Mouse (Mus musculus) CH12.LX (cell line): ENCODE measurements around the gene Dag1. TPM values are rescaled to one million over a fixed set of nuclear protein-coding genes. Genes with fewer than 3 reads are reported as not detected.
A peak's percentile ranks its signal among the peaks of the same experiment; 100 is the strongest.

Experiments
- DNase-seq: peaks from one replicate; pipeline ENCODE4 v3.0.0-alpha.2; 2013; ENCODE audit errors: extremely low read depth
- H3K27ac ChIP-seq: 2 replicates; pipeline ENCODE4 v1.5.1; 2012; ENCODE audit warnings: low read depth, mild to moderate bottlenecking, control low read depth, moderate library complexity; ENCODE audit not compliant: insufficient read depth
- H3K27me3 ChIP-seq: replicated peaks from 2 replicates; pipeline ENCODE3; 2012; ENCODE audit warnings: inconsistent platforms
- H3K36me3 ChIP-seq, 2 experiments: replicated peaks in 1 of 2; 2 replicates each; pipeline versions ENCODE3 to v1.6.1; 2012; ENCODE audit warnings: inconsistent platforms in 1 of 2, low read length in 1 of 2, mild to moderate bottlenecking in 1 of 2, mixed read lengths in 1 of 2, moderate library complexity in 1 of 2; ENCODE audit not compliant: control insufficient read depth in 1 of 2, insufficient read depth in 1 of 2
- H3K4me1 ChIP-seq, 2 experiments: 2 replicates each; pipeline ENCODE4 v1.6.1; 2012; ENCODE audit warnings: inconsistent platforms in 1 of 2, moderate library complexity in 1 of 2; ENCODE audit not compliant: insufficient read depth in 2 of 2, control insufficient read depth in 1 of 2
- H3K4me2 ChIP-seq: 2 replicates; pipeline ENCODE4 v1.6.1; 2012; ENCODE audit warnings: low read depth, mild to moderate bottlenecking, control low read depth; ENCODE audit not compliant: poor library complexity, insufficient read depth, severe bottlenecking
- H3K4me3 ChIP-seq, 3 experiments: fragments of 150-350 bp in 1 of 3; sonication (generic) in 1 of 3; replicated peaks in 1 of 3; 2 replicates each; pipeline versions ENCODE3 to v1.5.1; 2011 to 2012; ENCODE audit warnings: low read depth in 2 of 3, low read length in 2 of 3, mild to moderate bottlenecking in 2 of 3, moderate library complexity in 2 of 3, control low read depth in 1 of 3, improper control_type of control experiment in 1 of 3, inconsistent platforms in 1 of 3, mixed read lengths in 1 of 3; ENCODE audit not compliant: poor library complexity in 1 of 3
- H3K79me2 ChIP-seq: replicated peaks from 2 replicates; pipeline ENCODE4 v1.6.1; 2012; ENCODE audit warnings: mild to moderate bottlenecking, moderate library complexity; ENCODE audit not compliant: control insufficient read depth, poor library complexity, insufficient read depth, severe bottlenecking; ENCODE audit errors: extremely low read depth
- H3K9ac ChIP-seq: 2 replicates; pipeline ENCODE4 v1.6.1; 2012; ENCODE audit warnings: low read depth, mild to moderate bottlenecking, control low read depth, moderate library complexity; ENCODE audit not compliant: insufficient read depth
- H3K9me3 ChIP-seq: replicated peaks from 2 replicates; pipeline ENCODE3; 2012; ENCODE audit warnings: low read length, inconsistent platforms, mixed read lengths
- BHLHE40 ChIP-seq: IDR thresholded peaks from 2 replicates; pipeline ENCODE4 v1.6.1; 2011; ENCODE audit warnings: mild to moderate bottlenecking, low read depth, low read length, improper control_type of control experiment
- CHD1 ChIP-seq: IDR thresholded peaks from 2 replicates; pipeline ENCODE4 v1.6.1; 2012; ENCODE audit warnings: low read depth, low read length, improper control_type of control experiment, inconsistent platforms
- CTCF ChIP-seq, 2 experiments: IDR thresholded peaks in 1 of 2; conservative IDR thresholded peaks in 1 of 2; 2 replicates each; pipeline ENCODE4 v1.5.1; 2011 to 2012; ENCODE audit warnings: low read depth in 2 of 2, low read length in 2 of 2, improper control_type of control experiment in 1 of 2, inconsistent platforms in 1 of 2, mild to moderate bottlenecking in 1 of 2, moderate library complexity in 1 of 2
- E2F4 ChIP-seq: IDR thresholded peaks from 2 replicates; pipeline ENCODE4 v1.6.1; 2011; ENCODE audit warnings: low read depth, low read length, improper control_type of control experiment; ENCODE audit not compliant: insufficient replicate concordance
- ELF1 ChIP-seq: IDR thresholded peaks from 2 replicates; pipeline ENCODE4 v1.6.1; 2014; ENCODE audit warnings: low read depth, mild to moderate bottlenecking, inconsistent platforms, low read length, improper control_type of control experiment
- ETS1 ChIP-seq: conservative IDR thresholded peaks from 2 replicates; pipeline ENCODE4 v1.6.1; 2012; ENCODE audit warnings: low read depth, mild to moderate bottlenecking, inconsistent platforms, low read length, improper control_type of control experiment, moderate library complexity
- IRF4 ChIP-seq: IDR thresholded peaks from 2 replicates; pipeline ENCODE4 v1.6.1; 2014; ENCODE audit warnings: low read depth, mild to moderate bottlenecking, inconsistent platforms, low read length, improper control_type of control experiment
- JUN ChIP-seq: IDR thresholded peaks from 2 replicates; pipeline ENCODE4 v1.6.1; 2011; ENCODE audit warnings: low read depth, mild to moderate bottlenecking, low read length, improper control_type of control experiment, moderate library complexity; ENCODE audit not compliant: insufficient read depth
- JUND ChIP-seq: conservative IDR thresholded peaks from 2 replicates; pipeline ENCODE4 v1.6.1; 2011; ENCODE audit warnings: low read depth, low read length, improper control_type of control experiment
- KAT2A ChIP-seq: IDR thresholded peaks from 2 replicates; pipeline ENCODE4 v1.6.1; 2012; ENCODE audit warnings: low read length, improper control_type of control experiment, inconsistent platforms; ENCODE audit not compliant: insufficient replicate concordance
- MAFK ChIP-seq: IDR thresholded peaks from 2 replicates; pipeline ENCODE4 v1.6.1; 2011; ENCODE audit warnings: low read length, improper control_type of control experiment; ENCODE audit not compliant: insufficient replicate concordance
- MAX ChIP-seq: IDR thresholded peaks from 2 replicates; pipeline ENCODE4 v1.6.1; 2011; ENCODE audit warnings: low read length, improper control_type of control experiment
- MEF2A ChIP-seq: IDR thresholded peaks from 2 replicates; pipeline ENCODE4 v1.6.1; 2014; ENCODE audit warnings: low read depth, mild to moderate bottlenecking, inconsistent platforms, low read length, improper control_type of control experiment, borderline replicate concordance
- NELFE ChIP-seq: IDR thresholded peaks from 2 replicates; pipeline ENCODE4 v1.6.1; 2011; ENCODE audit warnings: low read depth, low read length, improper control_type of control experiment
- NRF1 ChIP-seq: IDR thresholded peaks from 2 replicates; pipeline ENCODE4 v1.6.1; 2014; ENCODE audit warnings: low read depth, mild to moderate bottlenecking, inconsistent platforms, low read length, improper control_type of control experiment, moderate library complexity
- RAD21 ChIP-seq: IDR thresholded peaks from 2 replicates; pipeline ENCODE4 v1.6.1; 2011; ENCODE audit warnings: low read depth, mild to moderate bottlenecking, low read length, improper control_type of control experiment, moderate library complexity
- SIN3A ChIP-seq: IDR thresholded peaks from 2 replicates; pipeline ENCODE4 v1.6.1; 2012; ENCODE audit warnings: low read length, improper control_type of control experiment, inconsistent platforms
- TBP ChIP-seq: conservative IDR thresholded peaks from 2 replicates; pipeline ENCODE4 v1.6.1; 2011; ENCODE audit warnings: low read depth, low read length, improper control_type of control experiment
- TCF12 ChIP-seq: IDR thresholded peaks from 2 replicates; pipeline ENCODE4 v1.6.1; 2014; ENCODE audit warnings: low read depth, mild to moderate bottlenecking, inconsistent platforms, low read length, improper control_type of control experiment
- UBTF ChIP-seq: IDR thresholded peaks from 2 replicates; pipeline ENCODE4 v1.6.1; 2012; ENCODE audit warnings: low read depth, mild to moderate bottlenecking, inconsistent platforms, low read length, improper control_type of control experiment, moderate library complexity
- USF1 ChIP-seq: IDR thresholded peaks from 2 replicates; pipeline ENCODE4 v1.6.1; 2014; ENCODE audit warnings: low read depth, mild to moderate bottlenecking, inconsistent platforms, low read length, improper control_type of control experiment
- USF2 ChIP-seq: conservative IDR thresholded peaks from 2 replicates; pipeline ENCODE4 v1.6.1; 2011; ENCODE audit warnings: low read depth, low read length, improper control_type of control experiment
- ZNF384 ChIP-seq: IDR thresholded peaks from 2 replicates; pipeline ENCODE4 v1.6.1; 2012; ENCODE audit warnings: low read depth, low read length, improper control_type of control experiment, inconsistent platforms
- dilution Hi-C: fragments of 300-500 bp; cut with MboI; formaldehyde crosslinking; loops from 2 replicates; pipeline ENCODE4 v1.14.3; 2020; ENCODE audit warnings: low sequenced_read_pairs; ENCODE audit not compliant: extremely low pct_unique_long_range_greater_than_20kb, extremely low pct_ligation_motif_present
- in situ Hi-C: fragments of 300-500 bp; cut with MboI; formaldehyde crosslinking; loops from 3 replicates; pipeline ENCODE4 v1.14.3; 2019; ENCODE audit warnings: low sequenced_read_pairs, low pct_ligation_motif_present, low pct_unique_long_range_greater_than_20kb, mixed read lengths
- polyA plus RNA-seq: library from polyadenylated mRNA; unstranded; fragments of >175 nt; gene quantifications from 2 replicates; pipeline ENCODE4 v1.2.1, GENCODE M21; 2012; ENCODE audit warnings: low read depth; ENCODE audit not compliant: insufficient read length
- total RNA-seq, 2 experiments: library from RNA; depleted of rRNA; stranded (reverse); fragments of 300-350 nt in 1 of 2; fragments of >200 nt in 1 of 2; gene quantifications; 2 replicates each; pipeline ENCODE4 v1.2.3; 2012 to 2014

Dag1 gene
- total and polyA plus RNA-seq, 3 experiments = 1.7 to 5.7 (median 3.9) TPM

GRCm38 (mm10) chr9:108267691-108268090, 3.9 kb upstream of the Dag1 start:
- no peak for TF ChIP-seq CTCF (conservative IDR thresholded peaks at IDR 0.05 in 1 of 2, IDR thresholded peaks at IDR 0.05 in 1 of 2; ENCODE audit: low read depth in 2 of 2, low read length in 2 of 2)
- no peak for TF ChIP-seq USF2
- no peak for TF ChIP-seq KAT2A
- TF ChIP-seq UBTF = no peak
- no peak for TF ChIP-seq ZNF384
- TF ChIP-seq MEF2A = no peak
- TF ChIP-seq JUND = no peak
- TF ChIP-seq TCF12 = no peak
- no peak for TF ChIP-seq SIN3A
- no peak for TF ChIP-seq MAFK
- TF ChIP-seq BHLHE40 = no peak
- TF ChIP-seq JUN = no peak
- no peak for TF ChIP-seq TBP
- no peak for TF ChIP-seq MAX
- no peak for TF ChIP-seq NRF1
- no peak for TF ChIP-seq E2F4
- no peak for TF ChIP-seq IRF4
- TF ChIP-seq ETS1 = no peak
- no peak for TF ChIP-seq USF1
- TF ChIP-seq ELF1 = no peak
- dilution Hi-C loops = no loop called here
- H3K4me2 ChIP-seq = no peak overlapping the region
- no peaks in the 10 kb centered on the region for H3K36me3 ChIP-seq
- no peak overlapping the region for H3K4me3 ChIP-seq
- DNase-seq = no peak
- H3K27me3 ChIP-seq = peaks cover 22% of the 10 kb centered on the region
- in situ Hi-C loops = no loop called here
- no peak overlapping the region for H3K9ac ChIP-seq
- H3K9me3 ChIP-seq = no peaks in the 10 kb centered on the region
- no peaks in the 10 kb centered on the region for H3K79me2 ChIP-seq
- peaks cover 3 to 21% of the 10 kb centered on the region in 2 experiments; a peak in 3 of 4 replicates for H3K4me1 ChIP-seq
- no peak overlapping the region for H3K27ac ChIP-seq

DNA sequence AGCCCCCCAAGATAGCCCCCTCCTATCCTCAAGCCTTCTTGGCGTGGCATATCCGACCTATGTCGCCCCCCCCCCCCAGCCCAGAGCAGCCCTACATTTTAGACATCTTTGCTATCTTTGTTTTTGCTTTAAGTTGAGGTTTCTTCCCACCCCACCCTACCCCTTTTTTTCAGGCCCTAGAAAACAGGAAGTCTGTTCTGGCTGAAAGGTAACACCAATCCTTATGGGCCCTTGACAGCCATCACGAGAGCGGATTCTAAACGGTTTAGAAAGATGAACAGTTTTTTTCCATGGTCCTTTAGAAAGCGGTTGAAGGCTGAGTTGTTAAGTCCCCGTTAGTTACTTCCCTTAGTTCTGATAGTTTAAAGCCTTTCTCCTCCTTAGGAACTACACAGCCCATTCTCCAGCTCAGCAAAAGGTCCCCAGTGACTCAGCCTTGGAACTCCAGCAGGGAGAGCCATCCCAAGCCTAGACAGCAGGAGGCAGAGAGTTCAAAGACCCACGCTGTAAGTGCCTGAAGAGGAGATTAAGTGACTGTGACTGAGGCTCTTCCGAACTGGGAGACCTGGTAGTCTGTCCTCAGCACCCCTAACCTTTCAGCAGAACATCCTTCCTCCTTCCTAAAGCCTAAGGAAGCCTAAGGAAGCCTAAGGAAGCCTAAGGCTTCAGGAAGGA, 2.6 kb upstream of the Dag1 start:
- dilution Hi-C loops = no loop called here
- Histone ChIP-seq H3K9ac (no peak overlapping the region), H3K4me2 (no peak overlapping the region), H3K36me3 (no peaks in the 10 kb centered on the region), H3K4me1 (peaks cover 4 to 27% of the 10 kb centered on the region in 2 experiments), H3K27ac (no peak overlapping the region), H3K79me2 (no peaks in the 10 kb centered on the region), H3K4me3 (no peak overlapping the region), H3K9me3 (no peaks in the 10 kb centered on the region)
- in situ Hi-C loops = no loop called here
- DNase-seq = no peak
- TF ChIP-seq CHD1 = no peak
- no peak for TF ChIP-seq KAT2A
- no peak for TF ChIP-seq MAX
- TF ChIP-seq RAD21 = no peak
- TF ChIP-seq NELFE = no peak
- TF ChIP-seq BHLHE40 = peak; percentile 45
- TF ChIP-seq ZNF384 = 0 out of 2 replicates have a peak, but pooled peaks have one; percentile 26
- no peak for TF ChIP-seq IRF4
- TF ChIP-seq, all 38 proteins: peak for 2
- H3K27me3 ChIP-seq = peaks cover 16% of the 10 kb centered on the region
